Mouse (Mus musculus) layer of hippocampus, adult 9-11 months (tissue): ENCODE measurements around the gene Aig1.
A peak's percentile ranks its signal among the peaks of the same experiment; 100 is the strongest.

Experiments used
- DNase-seq: peaks from one replicate; pipeline ENCODE4 v3.0.0; 2022

Aig1 gene

DNA sequence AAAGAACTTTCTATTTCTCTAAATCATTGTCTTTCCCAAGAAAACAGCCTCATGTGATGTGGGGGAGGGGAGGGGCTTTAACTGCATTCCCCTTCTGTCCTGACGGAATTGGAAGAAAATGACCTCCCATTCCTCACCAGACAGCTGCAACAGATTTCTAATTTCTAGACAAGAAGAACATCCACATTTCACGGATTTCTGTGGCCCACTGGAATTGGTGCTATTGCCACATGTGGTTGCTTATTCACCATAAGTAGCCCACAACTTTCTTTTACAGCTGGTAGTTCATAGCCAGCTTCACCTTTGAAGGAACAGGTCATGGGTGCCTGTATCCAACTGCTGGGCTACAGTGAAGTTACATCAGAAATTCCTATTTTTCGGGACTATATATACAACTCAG lies 93.9 kb downstream of the Aig1 start:
- DNase-seq: no peak

DNA sequence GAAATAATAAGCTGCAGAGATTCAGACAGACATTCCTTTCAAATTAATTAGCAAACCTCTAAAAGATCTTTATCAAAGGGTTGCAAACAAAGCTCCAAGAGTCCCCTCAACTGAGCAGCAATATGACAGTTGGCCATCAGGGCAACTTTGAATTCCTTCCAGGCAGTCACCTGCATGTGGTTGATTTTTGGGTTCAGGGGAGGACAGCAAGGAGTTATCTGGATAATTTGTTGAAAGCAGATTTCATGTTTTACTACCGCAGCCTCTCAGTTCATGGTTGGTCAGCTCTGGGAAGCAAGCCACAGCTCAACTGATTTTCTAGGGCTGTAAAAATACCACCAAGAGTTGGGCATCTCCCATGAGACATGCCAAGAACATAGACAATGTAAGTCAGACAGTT lies 98.1 kb downstream of the Aig1 start:
- DNase-seq: no peak

DNA sequence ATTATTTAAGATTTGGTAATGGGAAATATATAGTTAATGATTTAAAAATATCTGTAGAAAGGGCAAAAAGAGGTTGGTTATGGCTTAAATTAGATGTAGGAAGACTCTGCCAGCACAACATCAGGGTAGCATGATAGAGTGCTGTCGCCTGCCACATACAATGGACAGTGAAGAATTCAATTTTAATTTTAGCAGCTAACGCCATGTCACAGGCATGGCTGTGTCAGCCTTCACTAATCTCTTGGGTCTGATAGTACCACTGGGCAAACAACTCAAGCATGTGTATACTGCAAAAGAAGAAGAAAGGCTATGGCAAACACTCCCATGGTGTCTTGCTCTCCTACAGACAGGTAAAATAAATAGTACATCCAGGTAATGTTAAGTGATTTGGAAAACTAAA lies 99.0 kb downstream of the Aig1 start:
- DNase-seq: no peak

DNA sequence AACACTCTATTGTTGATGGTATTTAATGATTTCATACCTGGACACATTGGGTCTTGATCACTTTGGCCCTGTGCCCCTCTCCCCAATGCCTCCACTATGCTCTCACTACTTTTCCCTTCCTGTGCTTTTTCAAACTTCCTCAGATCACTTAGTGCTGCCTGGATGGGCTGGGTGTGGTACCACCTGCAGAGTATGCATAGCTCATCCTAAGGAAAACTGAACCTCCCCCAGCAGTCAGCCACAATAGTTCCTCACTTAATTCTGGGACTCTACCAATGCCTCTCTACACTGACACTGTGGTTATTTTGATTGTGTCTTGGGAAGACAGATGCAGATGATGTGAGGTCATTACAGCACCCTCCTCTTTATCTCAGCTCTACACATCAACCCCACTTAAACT lies 99.9 kb downstream of the Aig1 start:
- no peak for DNase-seq

DNA sequence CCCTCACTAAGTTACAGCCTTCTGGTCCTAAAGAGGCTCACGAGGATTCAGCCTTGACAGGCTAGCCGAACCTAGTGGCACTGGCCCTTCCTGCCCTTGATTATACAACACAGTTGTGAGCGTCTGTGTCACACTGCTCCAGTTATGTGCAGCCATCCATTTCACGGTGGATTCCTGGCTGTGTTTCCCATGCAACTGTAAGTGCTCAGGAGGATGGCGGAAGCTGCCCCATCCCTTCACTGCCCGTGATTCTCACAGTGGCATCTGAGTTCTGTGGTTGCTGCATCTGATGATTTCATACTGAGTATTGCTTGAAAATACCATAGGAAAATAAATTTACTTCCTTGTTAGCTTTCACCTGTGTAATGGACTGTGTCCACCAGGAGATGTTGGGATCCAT lies 101.7 kb downstream of the Aig1 start:
- DNase-seq: no peak

DNA sequence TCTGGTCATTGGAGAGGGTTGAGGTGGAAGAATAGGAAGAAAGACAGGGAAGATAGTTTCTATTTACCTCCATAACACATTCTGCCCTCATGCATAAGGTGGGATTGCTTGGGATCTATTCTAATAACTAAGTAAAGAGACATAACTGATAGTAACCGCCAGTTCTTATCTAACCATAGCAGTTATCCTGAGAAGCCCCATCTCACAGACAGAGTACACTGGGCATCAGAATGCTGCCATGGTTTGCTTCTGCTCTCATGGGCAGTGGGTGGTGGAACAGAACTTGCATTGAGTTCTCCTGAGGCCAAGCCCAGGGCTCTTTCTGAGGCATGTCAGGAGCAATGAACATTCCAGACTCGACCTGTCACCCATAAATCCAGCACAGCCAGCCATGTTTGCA lies 105.6 kb downstream of the Aig1 start:
- DNase-seq: no peak

DNA sequence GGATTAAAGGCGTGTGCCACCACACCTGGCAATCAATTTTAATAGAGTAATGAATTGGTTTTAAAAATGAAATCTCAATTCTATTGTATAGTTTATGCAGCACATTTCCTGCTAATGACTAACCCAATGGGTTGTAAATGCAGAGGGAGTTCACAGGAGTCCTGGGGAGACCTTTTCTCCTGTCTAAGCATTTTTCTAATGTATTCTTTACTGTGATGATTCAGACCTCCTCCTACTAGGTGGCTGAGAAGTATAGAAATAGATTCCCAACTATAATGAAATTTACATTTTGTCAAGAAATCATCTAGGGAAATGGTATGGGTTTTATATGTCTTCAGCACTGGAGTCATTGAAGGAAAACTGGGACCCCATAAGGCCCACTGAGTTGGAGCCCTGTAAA lies 114.1 kb downstream of the Aig1 start:
- no peak for DNase-seq

DNA sequence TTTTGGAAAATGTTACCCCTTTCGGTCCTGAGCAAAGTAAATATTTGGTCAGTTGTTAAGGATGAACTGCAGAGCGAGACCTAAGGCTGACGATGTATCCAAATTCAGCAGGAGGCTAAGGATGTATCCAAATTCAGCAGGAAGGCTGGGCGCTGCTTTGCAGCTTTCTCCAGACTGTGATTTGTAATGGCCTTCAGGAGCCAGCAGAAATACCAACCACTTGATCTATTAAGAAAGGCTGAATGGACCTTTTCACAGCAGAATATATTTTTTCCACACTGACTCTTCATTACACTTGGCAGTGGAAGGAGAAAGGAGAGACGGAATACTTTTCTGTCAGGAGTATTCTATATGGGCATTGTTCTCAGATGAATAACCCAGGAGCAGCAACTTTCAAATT lies 115.0 kb downstream of the Aig1 start:
- DNase-seq: no peak

DNA sequence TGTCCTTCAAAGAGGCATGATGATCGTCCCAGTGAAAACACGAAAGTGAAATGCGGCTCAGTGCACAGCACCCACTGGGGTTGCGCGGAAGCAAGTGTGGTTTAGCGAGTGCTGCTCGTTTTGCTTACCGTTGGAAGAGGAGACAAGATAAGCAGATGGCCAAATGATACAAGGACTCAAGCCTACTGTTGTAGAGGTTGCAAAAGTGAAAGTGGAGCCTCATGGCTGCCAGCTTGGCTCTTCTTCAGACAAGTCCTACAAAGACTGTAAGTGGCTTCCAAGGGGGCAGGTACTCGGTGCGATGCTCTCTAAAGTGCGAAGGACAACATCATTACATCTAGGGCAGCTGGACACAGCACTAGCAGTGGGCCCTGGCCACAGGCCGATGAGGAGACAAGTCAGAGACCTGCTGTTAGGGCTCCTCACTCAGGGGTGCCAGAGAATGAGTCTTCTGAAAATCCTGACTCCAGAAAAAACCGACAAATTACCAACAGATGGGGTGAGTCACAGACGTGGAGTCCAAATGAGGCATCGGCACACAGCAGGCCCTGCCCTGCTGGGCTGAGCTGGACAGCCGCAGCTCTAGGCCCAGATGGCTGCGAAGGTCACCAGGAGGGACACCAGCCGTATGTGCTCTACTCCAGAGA lies 129.2 kb downstream of the Aig1 start:
- peak; percentile 27 for DNase-seq

DNA sequence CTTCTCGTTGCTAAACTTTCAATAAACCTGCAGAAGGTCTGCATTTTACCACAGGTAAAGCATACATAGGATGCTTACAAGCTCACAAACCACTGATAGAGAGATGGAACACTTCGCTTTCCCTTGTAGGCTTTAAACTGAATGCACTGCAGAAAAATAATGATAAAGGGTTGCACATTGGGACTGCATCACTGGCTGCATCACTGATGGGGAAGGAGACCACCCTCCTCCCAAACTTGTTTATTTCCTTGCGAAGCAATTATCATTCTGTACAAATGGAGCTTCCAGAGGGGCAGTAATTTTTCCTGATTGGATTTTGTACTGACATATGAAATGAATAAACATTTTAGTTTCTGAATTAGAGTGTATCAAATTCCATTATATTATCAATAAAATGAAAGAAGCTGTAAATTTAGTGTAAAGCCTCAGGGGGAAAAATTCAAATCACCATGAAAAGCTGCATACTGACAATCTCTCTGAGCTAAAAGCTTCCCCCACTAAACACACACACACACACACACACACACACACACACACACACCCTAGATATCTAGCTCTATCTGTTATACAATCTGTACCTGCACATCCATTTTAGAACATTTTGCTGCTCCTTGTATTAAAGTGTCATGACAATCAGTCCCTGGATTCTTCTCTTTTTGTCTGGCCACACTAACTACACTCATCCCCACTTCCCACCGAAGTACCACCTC lies 138.6 kb downstream of the Aig1 start:
- DNase-seq: no peak

DNA sequence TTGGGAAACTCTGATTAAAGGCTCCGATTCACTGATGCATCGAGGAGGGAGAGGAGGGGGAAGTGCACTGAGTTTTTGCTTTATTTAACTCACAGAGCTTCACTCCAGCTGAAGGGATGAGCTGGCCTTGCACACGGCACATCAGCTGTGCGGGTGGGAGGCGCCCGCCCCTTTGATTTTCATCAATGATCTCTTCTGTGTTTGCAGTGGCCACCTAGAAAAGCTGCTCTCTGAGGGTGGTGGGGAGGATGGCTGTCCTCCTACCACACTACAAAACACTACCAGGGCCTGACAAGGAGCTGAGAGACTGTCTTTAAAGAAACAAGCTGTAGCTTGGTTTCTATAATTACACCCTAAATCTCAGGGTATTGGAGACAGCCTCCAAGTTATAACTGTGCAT lies 141.1 kb downstream of the Aig1 start:
- peak; percentile 56 for DNase-seq

DNA sequence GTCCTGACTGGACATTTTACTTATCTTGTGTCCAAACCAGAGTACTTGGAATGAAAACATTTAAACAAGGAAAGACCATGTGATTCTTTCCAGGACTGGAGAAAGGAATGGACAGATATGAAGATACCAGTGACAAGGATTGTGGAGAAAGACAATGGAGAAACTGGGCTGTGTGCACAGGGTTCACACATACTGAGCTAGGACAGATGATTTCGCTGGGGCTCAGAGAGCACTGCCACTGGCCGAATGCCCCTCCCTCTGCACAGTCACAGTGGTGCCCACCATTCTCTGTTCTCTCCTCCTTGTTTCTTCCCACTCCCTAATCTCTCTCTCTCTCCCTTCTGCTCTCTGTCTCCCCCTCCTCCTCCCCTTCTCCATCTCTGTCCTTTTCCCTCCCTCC lies 142.6 kb downstream of the Aig1 start:
- no peak for DNase-seq

DNA sequence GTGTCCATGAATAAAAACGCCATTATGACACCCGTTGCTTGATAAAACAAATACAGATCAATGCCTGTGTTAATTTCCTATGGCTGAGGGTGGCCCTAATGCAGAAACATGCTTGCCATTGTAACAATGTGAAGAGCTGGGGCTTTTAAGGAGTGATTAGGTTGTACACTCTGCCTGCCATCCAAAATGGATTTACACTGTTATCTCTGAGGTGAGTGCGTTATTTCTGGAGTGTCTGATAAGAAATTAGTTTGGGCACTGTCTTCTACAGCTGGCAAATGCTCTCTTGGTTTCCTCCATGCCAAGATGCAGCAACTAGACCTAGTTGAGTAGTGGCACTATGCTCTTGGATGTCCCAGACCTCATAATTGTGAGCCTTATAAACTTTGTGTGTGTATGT lies 143.5 kb downstream of the Aig1 start:
- DNase-seq: no peak

DNA sequence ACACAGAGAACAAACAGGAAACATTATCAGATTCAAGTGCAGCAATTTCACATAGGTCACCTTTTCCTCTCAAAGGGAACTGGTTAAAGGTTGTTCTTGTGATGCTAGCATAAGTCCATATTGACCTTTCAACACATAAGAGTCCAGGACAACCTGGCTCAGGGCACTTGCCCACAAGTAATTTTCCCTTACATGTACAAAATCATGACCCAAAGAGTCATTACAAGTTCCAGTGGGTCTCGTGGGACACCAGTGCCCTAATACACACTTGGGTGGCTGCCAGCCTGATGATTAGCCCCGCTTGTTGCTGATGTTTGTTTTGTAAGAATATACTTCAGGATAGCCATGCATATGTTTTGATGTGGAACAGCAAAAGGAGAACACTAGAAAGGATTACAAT lies 152.6 kb downstream of the Aig1 start:
- no peak for DNase-seq

DNA sequence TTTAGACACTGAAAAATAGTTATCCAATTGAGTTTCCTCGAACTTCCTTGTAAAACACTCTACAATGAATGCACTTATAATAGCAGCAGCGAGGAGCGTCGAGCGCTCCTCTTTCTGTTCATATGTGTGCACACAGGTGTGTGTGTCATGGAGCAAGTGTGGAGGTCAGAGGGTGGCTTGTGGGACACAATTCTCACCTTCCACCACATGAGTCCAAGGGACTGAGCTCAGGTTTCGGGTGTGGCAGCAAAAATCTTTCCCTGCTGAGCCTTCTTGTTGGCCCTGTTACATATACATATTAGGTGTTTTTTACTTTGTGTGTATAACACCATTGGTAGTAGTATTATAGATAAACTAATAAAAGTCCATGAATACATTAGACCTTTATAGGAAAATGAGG lies 153.2 kb downstream of the Aig1 start:
- DNase-seq: no peak

DNA sequence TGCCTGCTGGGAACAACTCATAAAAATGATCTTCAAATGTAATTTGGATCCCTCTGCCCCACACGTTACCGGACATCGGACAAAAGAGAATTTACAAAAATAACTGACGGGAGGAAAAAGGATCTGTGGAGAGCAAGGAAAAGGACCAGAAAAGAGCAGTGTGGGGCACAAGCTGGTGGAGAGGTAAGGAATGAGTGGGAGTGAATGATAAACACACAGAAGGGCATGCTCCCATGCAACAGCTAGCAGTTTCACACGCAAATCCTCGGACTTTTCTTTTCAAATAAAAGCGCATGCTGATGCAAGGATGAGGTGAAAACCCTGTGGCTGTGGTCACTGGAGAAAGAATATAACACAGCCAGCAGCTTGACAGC lies 153.9 kb downstream of the Aig1 start:
- DNase-seq: no peak

DNA sequence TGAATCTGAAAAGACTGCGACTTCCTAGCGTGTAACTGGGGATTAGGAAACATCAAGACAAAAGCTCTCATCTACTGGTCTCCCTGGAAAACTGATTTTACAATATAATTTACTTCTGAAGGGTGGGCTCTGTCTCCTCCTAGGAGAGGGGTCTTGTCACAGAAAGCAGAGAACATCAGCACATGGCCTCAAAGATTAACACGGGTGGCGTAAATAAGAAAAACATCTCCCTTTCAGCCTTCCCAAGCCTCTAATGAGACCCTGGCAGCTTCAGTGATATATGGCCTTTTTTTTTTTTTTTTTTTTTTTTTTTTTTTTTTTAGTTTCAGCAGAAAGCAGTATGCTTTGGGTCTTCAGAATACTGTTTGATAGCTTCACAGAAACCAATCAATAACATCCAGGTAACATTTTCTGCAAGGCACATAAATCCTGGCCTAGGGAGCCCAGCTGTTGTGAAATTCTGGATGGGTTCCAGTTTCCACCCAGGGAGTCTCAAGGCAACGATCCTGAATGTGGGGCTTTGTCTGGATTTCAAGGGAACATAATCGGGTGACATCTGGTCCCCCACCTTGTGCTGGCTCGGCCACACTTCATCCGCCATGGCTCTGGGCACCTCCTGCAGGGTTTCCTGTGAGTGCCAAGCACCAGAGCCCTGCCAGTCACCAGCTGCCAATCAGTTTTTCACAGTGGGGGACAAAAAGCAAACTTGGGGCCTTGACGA lies 154.4 kb downstream of the Aig1 start:
- DNase-seq: no peak

DNA sequence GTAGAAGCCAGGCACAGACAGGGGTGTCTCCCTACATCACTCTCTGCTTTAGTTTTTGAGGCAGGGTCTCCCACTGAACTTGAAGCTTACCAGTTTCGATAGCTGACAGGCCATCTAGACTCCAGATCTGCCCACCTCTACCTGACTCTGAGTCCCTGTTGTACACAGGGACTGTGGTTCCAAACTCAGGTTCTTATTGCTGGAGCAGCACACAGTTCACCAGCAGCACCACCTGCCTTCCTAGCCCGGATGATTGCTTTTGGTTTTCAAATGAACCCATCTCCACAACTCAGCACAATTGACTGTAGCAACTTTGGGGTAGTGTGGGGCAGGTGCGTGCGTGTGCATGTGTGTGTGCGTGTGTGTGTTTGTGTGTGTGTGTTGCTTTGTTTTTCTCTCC lies 155.1 kb downstream of the Aig1 start:
- no peak for DNase-seq

DNA sequence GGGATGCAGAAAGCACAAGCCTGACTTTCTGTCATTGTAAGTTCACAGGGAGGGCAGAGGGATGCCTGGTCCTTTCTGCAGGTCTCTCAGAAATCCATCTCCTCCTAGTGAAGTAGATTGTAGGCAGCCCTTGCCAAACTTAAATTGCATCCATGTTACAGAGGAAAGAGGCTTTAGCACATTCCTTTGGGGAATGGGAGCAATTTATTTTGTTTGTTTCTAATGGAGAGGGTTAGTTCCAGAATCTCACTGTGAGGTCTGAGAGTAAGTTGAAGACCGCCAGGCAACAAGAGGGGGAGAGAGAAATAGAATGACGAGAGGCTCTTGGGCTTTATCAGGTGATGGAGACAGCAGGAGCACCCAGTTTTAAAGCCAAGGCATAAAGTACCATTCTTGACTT lies 155.7 kb downstream of the Aig1 start:
- no peak for DNase-seq

DNA sequence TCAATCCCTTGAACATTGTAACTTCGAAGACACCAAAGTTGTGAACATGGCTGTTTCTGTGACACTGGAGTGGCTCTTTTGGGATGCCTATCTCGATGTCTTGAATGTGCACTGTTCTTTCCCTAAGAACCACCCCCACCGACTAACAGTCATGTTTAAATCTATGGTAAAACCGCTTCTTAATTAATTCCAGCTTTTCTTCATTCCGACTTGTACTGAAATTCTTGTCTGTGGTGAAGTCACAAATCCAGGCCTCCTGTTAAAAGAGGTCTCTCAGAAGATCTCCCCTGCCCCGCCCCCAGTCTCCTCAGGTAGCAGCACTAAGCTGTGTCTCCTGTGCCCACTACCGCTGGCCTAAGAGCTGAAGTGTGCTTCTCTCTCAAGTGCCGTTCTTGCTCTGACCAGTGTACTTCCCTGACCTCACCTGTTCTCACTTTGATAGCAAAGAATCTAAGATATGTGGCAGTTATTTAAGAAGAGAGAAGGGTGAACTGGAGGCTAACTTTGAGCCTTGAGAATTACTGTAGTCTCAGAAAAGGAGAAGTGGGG lies 157.4 kb downstream of the Aig1 start:
- no peak for DNase-seq

DNA sequence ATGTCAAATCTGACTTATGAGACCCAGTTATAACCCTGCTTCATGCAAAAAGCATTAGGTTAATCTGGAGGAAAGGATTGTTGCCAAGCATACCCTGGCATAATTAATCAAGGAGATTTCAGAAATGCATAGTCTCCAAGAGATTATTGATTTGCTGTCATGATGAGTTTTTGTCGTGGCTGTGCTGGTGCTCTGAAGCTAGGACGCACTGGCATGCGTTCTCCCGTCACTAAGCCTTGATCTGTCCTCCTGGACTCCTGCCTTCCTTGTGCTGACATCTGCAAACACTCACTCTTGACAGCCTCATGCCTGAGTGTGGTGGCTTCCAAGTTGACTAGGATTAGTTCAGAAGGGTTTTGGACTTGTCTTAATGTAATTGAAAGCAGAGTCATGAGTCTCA lies 163.0 kb downstream of the Aig1 start:
- no peak for DNase-seq

DNA sequence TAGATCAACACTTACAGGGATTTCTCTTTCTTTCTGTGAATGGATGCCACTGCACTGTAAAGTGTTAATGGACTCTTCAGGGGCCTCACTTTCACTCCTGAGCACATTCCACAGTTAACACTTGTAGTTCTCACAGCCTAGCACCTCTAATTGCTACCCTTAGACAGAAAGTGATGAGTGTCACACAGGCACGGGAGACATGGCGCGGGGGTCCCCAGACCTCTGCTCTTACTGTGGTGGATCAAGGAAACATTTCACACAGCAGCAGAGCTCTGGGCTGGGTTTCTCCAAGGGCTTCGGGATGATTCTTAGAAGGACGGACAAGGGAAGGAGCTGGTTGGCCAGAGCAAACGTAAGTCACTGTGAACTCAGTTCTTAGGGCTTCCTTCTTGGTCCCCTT lies 166.1 kb downstream of the Aig1 start:
- DNase-seq: no peak

DNA sequence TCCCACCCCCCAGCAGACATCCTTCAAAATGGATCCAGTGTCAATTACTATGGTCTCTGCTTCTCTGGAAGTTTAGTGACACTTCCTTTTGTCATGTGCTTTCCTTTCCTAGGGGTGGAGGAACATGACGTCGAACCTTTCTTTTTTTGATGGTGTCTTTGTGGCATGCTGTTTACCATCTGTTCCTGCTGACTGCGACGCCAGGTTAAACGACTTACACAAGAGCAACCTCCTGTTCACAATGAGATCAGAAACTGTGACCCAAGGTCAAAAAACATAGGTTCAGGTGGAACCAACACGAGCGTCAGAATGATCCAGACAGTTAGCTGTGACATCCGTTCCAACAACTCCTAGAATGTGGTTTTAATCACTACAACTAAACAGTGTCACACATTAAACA lies 166.7 kb downstream of the Aig1 start:
- no peak for DNase-seq

DNA sequence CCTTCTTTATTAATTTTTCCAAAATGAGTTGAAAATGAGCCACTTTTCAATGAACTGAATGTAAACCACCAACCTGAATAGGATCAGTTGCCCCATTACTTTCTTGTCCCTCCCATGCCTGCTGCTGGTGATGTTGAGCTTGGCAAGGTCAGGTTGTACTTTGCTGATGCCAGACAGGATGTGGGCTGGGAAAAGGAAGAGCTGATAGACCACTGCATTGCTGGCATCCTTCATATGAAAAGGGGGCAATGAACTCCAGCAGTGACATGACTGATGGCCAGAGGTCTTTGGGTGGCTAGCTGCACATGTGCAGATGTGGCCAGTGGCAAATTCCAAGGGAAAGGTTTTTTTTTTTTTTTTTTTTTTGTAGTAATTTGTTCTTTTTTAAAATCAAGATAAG lies 172.5 kb downstream of the Aig1 start:
- no peak for DNase-seq
